Mouse (Mus musculus) kidney, postnatal 25 days (tissue): ENCODE data around the gene Gria3.

Source experiments
- DNase-seq, 2 experiments: peaks; one replicate each; pipeline ENCODE4 v3.0.0; 2021; ENCODE audit warnings: mixed read lengths in 2 of 2

The Gria3 gene

GRCm38 (mm10) chrX:41400058-41400904, at the start of gene Gria3:
TSS of gene Gria3 (plus strand) at chrX:41400854.
- peak; percentile 2 to 33 for DNase-seq

- DNase-seq: no peak
These were observed 13.6 kb upstream of the Gria3 start for GRCm38 (mm10) chrX:41387086-41387485.

GRCm38 (mm10) chrX:41389079-41389478, 11.6 kb upstream of the Gria3 start:
- no peak for DNase-seq

GRCm38 (mm10) chrX:41398482-41398881, 2.2 kb upstream of the Gria3 start:
- DNase-seq: no peak

GRCm38 (mm10) chrX:41401186-41401585, 532 bp downstream of the Gria3 start:
- peak in 1 of 2 experiments; percentile 2 for DNase-seq

- DNase-seq: peak; percentile 33 to 51
These were observed 1.1 kb downstream of the Gria3 start for GRCm38 (mm10) chrX:41401590-41402240.

GRCm38 (mm10) chrX:41402656-41403055, 2.0 kb downstream of the Gria3 start:
- DNase-seq: no peak

- no peak for DNase-seq
These were observed 5.6 kb downstream of the Gria3 start for GRCm38 (mm10) chrX:41406288-41406687.

- peak; percentile 14 to 41 for DNase-seq
These were observed 9.1 kb downstream of the Gria3 start for GRCm38 (mm10) chrX:41409791-41410190.

- DNase-seq: no peak
These were observed 25.0 kb downstream of the Gria3 start for GRCm38 (mm10) chrX:41425651-41426050.

GRCm38 (mm10) chrX:41428011-41428410, 27.4 kb downstream of the Gria3 start:
- DNase-seq: peak in 1 of 2 experiments; percentile 9

- no peak for DNase-seq
These were observed 34.9 kb downstream of the Gria3 start for GRCm38 (mm10) chrX:41435541-41435940.

- peak in 1 of 2 experiments; percentile 21 for DNase-seq
These were observed 38.2 kb downstream of the Gria3 start for GRCm38 (mm10) chrX:41438841-41439240.

GRCm38 (mm10) chrX:41448876-41449275, 48.2 kb downstream of the Gria3 start:
- DNase-seq: no peak

- DNase-seq: no peak
These were observed 76.8 kb downstream of the Gria3 start for GRCm38 (mm10) chrX:41477486-41477885.

- no peak for DNase-seq
These were observed 95.9 kb downstream of the Gria3 start for GRCm38 (mm10) chrX:41496528-41496927.

GRCm38 (mm10) chrX:41505371-41505770, 104.7 kb downstream of the Gria3 start:
- DNase-seq: no peak

- no peak for DNase-seq
These were observed 107.3 kb downstream of the Gria3 start for GRCm38 (mm10) chrX:41507959-41508358.

GRCm38 (mm10) chrX:41514982-41515381, 114.3 kb downstream of the Gria3 start:
- DNase-seq: no peak

- DNase-seq: no peak
These were observed 131.9 kb downstream of the Gria3 start for GRCm38 (mm10) chrX:41532511-41532910.

- no peak for DNase-seq
These were observed 135.2 kb downstream of the Gria3 start for GRCm38 (mm10) chrX:41535886-41536285.

- DNase-seq: peak; percentile 31 to 69
These were observed 161.8 kb downstream of the Gria3 start for GRCm38 (mm10) chrX:41562296-41563060.

GRCm38 (mm10) chrX:41564898-41565297, 164.2 kb downstream of the Gria3 start:
- DNase-seq: no peak
